Mouse (Mus musculus): ENCODE measurements around the gene Camk1d.

DNA sequence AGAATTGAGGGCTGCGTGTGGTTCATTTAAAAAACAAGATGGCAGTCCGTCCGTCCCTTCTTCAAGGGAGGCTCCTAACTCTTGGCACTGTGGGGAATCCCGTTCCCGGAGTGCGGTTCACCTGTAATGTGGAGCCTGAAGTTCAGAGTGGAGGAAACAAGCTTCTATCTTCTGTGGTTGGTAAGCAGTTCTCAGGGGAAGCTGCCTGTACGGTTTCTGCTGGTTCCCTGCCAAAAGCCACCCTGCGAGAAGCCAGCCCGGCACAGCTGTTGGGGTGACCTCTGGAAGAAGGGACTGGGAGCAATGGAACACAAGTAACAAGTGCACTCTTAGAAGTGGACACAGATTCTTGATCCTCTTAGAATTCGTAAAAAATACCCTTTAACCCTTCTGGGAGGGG is 416.2 kb downstream of the Camk1d start:
- TF ChIP-seq ZNF384 (IDR thresholded peaks at IDR 0.05; ENCODE audit: low read depth, low read length), result no peak
- TF ChIP-seq POLR2A (IDR thresholded peaks at IDR 0.05; ENCODE audit: low read depth, low read length), result no peak
- no peak for TF ChIP-seq CTCF (conservative IDR thresholded peaks at IDR 0.05 in 1 of 2, IDR thresholded peaks at IDR 0.05 in 1 of 2; ENCODE audit: low read depth in 2 of 2, low read length in 2 of 2)
- no peak for TF ChIP-seq EP300 (IDR thresholded peaks at IDR 0.05; ENCODE audit: low read length)
- no peak for TF ChIP-seq MYC (IDR thresholded peaks at IDR 0.05; ENCODE audit: low read depth, low read length)
- no peak for TF ChIP-seq MAX (IDR thresholded peaks at IDR 0.05; ENCODE audit: low read length)
